Mouse (Mus musculus): ENCODE measurements at regions not wholly inside any gene's neighbourhood (a gene's known extent, or its start where the extent isn't known, plus 50 kb on each side); places are given as distances from the start of the nearest gene placed in this dataset.

DNA sequence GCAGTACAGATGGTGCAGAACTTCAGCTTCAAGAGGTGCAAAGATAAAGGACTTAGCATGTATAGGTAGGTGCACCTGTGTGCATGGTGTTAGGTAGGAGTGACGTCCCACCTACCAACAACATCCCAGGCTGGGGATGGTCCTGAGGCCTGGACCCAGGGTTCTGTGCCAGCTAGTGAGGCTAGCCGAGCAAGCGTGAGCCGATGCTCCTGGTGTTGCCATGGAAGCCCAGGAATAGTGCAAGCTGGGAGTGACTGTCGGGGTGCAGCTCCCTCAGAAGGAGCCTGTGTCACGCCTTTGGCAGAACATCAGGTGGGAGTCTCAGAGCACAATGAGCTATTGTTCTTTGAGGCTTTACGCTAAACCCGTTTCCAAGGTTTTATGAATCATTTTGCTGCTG is 209.9 kb downstream of the 3100002H09Rik start:
- TF ChIP-seq CTCF (IDR thresholded peaks at IDR 0.05; ENCODE audit: extremely low read depth, insufficient read depth, insufficient read length, insufficient replicate concordance) (no peak), POLR2A (IDR thresholded peaks at IDR 0.05; ENCODE audit: low read depth, low read length) (no peak)

Measured in spleen, adult 2 months (tissue).